Mouse (Mus musculus) hindbrain, embryonic 14.5 days (tissue): ENCODE results near the gene Dhx33. TPM values are rescaled to one million over a fixed set of nuclear protein-coding genes. Genes with fewer than 3 reads are reported as not detected.

Experiments used
- ATAC-seq: fragments of 200-750 bp; cut with Nextera tagmentation; 2 replicates; pipeline ENCODE4 v1.8.0; 2017; ENCODE audit warnings: moderate number of reproducible peaks, mild to moderate bottlenecking, moderate TSS enrichment, moderate library complexity; ENCODE audit not compliant: low FRiP score
- DNase-seq: peaks from one replicate; pipeline ENCODE4 v3.0.0-alpha.2; 2015; ENCODE audit warnings: low spot score
- H3K27ac ChIP-seq: fragments of 300-500 bp; sonication (generic); 2 replicates; pipeline ENCODE4 v1.5.1; 2014; ENCODE audit warnings: mild to moderate bottlenecking, moderate library complexity
- H3K27me3 ChIP-seq: fragments of 300-500 bp; sonication (generic); 2 replicates; pipeline ENCODE4 v1.6.1; 2014; ENCODE audit warnings: mild to moderate bottlenecking, low read length, mixed read lengths; ENCODE audit not compliant: control insufficient read depth, insufficient read depth
- H3K36me3 ChIP-seq: fragments of 300-500 bp; sonication (generic); replicated peaks from 2 replicates; pipeline ENCODE4 v1.6.1; 2014; ENCODE audit not compliant: control insufficient read depth, insufficient read depth
- H3K4me1 ChIP-seq: fragments of 300-500 bp; sonication (generic); replicated peaks from 2 replicates; pipeline ENCODE4 v1.6.1; 2014; ENCODE audit warnings: antibody characterized with exemption, low read length, mixed read lengths; ENCODE audit not compliant: control insufficient read depth, insufficient read depth
- H3K4me2 ChIP-seq: fragments of 300-500 bp; sonication (generic); replicated peaks from 2 replicates; pipeline ENCODE4 v1.6.1; 2014; ENCODE audit warnings: mild to moderate bottlenecking, moderate library complexity
- H3K4me3 ChIP-seq: fragments of 300-500 bp; sonication (generic); replicated peaks from 2 replicates; pipeline ENCODE4 v1.5.1; 2014; ENCODE audit warnings: mild to moderate bottlenecking, low read length
- H3K9ac ChIP-seq: fragments of 300-500 bp; sonication (generic); 2 replicates; pipeline ENCODE4 v1.6.1; 2014
- H3K9me3 ChIP-seq: fragments of 300-500 bp; sonication (generic); 2 replicates; pipeline ENCODE4 v1.6.1; 2016; ENCODE audit warnings: low read length; ENCODE audit not compliant: control insufficient read depth
- WGBS: fragments of 180-500 bp; shearing (Covaris S2); extraction: QIAGEN DNeasy Blood & Tissue Kit; methylation state at CpG from one replicate; pipeline ENCODE4 v1.1.7; 2014; 5-methylcytosine and 5-hydroxymethylcytosine counted together
- polyA plus RNA-seq: library from polyadenylated mRNA; unstranded; fragments of >200 nt; fragmentation: Nextera tagmentation; extraction: Ambion mirVana; gene quantifications from 2 replicates; pipeline ENCODE4 v1.2.1, GENCODE M21; 2014

Dhx33 gene
- polyA plus RNA-seq: 15.7 and 16.5 TPM in 2 replicates

GRCm38 (mm10) chr11:71004316-71004773 lies at the start of gene Dhx33:
TSS of gene Dhx33 (minus strand) at chr11:71004437.
- WGBS: 0% methylated on average over 35 of the region's 35 CpGs

GRCm38 (mm10) chr11:71052554-71052953 lies 48.3 kb upstream of the Dhx33 start:
- Histone ChIP-seq H3K9ac (no peak overlapping the region), H3K36me3 (no peaks in the 10 kb centered on the region), H3K9me3 (no peaks in the 10 kb centered on the region), H3K4me3 (no peak overlapping the region), H3K27me3 (no peaks in the 10 kb centered on the region), H3K4me2 (no peak overlapping the region), H3K27ac (no peak overlapping the region), H3K4me1 (no peaks in the 10 kb centered on the region)
- ATAC-seq (no peak), DNase-seq (peak; percentile 79)
- 3% methylated on average over 1 of the region's 1 CpGs for WGBS

More at GRCm38 (mm10) chr11:71004316-71004773, at the start of gene Dhx33:
- H3K9me3 ChIP-seq: no peaks in the 10 kb centered on the region
- H3K4me1 ChIP-seq: peaks cover 18% of the 10 kb centered on the region
- peak within 1 kb of the TSS; percentile 91 for H3K4me2 ChIP-seq
- H3K9ac ChIP-seq: peak within 1 kb of the TSS; percentile 72
- H3K27me3 ChIP-seq: no peaks in the 10 kb centered on the region
- peak; percentile 99 for ATAC-seq
- peak; percentile 98 for DNase-seq
- H3K4me3 ChIP-seq: peak within 1 kb of the TSS; percentile 75
- H3K27ac ChIP-seq: peak within 1 kb of the TSS; percentile 60
- peaks cover 38% of the 10 kb centered on the region for H3K36me3 ChIP-seq

- Histone ChIP-seq H3K4me3 (no peak overlapping the region), H3K27ac (no peak overlapping the region), H3K27me3 (no peaks in the 10 kb centered on the region), H3K4me2 (no peak overlapping the region), H3K9me3 (no peaks in the 10 kb centered on the region), H3K36me3 (no peaks in the 10 kb centered on the region), H3K4me1 (no peaks in the 10 kb centered on the region), H3K9ac (no peak overlapping the region)
- DNase-seq (no peak), ATAC-seq (no peak)
- WGBS: 96% methylated on average over 5 of the region's 5 CpGs
These were observed 35.5 kb upstream of the Dhx33 start for GRCm38 (mm10) chr11:71039526-71040298.

GRCm38 (mm10) chr11:71033163-71033761 lies 29.0 kb upstream of the Dhx33 start, which contains the start of gene 6330403K07Rik:
TSS of gene 6330403K07Rik (minus strand) at chr11:71033513.
- peak within 1 kb of the TSS; percentile 98 for H3K27ac ChIP-seq
- WGBS: 2% methylated on average over 31 of the region's 31 CpGs
- peak within 1 kb of the TSS; percentile 84 for H3K4me3 ChIP-seq
- H3K36me3 ChIP-seq: peaks cover 1% of the 10 kb centered on the region; the same call in 1 of the 2 replicates
- no peaks in the 10 kb centered on the region for H3K9me3 ChIP-seq
- H3K9ac ChIP-seq: peak within 1 kb of the TSS; percentile 99
- peak; percentile 94 for ATAC-seq
- no peaks in the 10 kb centered on the region for H3K27me3 ChIP-seq
- DNase-seq: peak; percentile 77
- peak within 1 kb of the TSS; percentile 85 for H3K4me2 ChIP-seq
- peaks cover 17% of the 10 kb centered on the region for H3K4me1 ChIP-seq

- peak overlapping the region; percentile 85 for H3K4me2 ChIP-seq
- H3K36me3 ChIP-seq: peaks cover 7% of the 10 kb centered on the region
- peak overlapping the region; percentile 99 for H3K9ac ChIP-seq
- H3K27me3 ChIP-seq: no peaks in the 10 kb centered on the region
- peak overlapping the region; percentile 98 for H3K27ac ChIP-seq
- peaks cover 17% of the 10 kb centered on the region for H3K4me1 ChIP-seq
- 3% methylated on average over 26 of the region's 26 CpGs for WGBS
- peak overlapping the region; percentile 84 for H3K4me3 ChIP-seq
- ATAC-seq: peak; percentile 31
- peak; percentile 64 for DNase-seq
- H3K9me3 ChIP-seq: no peaks in the 10 kb centered on the region
These were observed 28.4 kb upstream of the Dhx33 start for GRCm38 (mm10) chr11:71032491-71033162.

- DNase-seq (no peak), ATAC-seq (no peak)
- Histone ChIP-seq H3K4me1 (peaks cover 17% of the 10 kb centered on the region), H3K27me3 (no peaks in the 10 kb centered on the region), H3K4me3 (peak overlapping the region; percentile 84), H3K4me2 (peak overlapping the region; percentile 85), H3K9ac (peak overlapping the region; percentile 99), H3K36me3 (peaks cover 13% of the 10 kb centered on the region), H3K27ac (peak overlapping the region; percentile 98), H3K9me3 (no peaks in the 10 kb centered on the region)
- WGBS: 51% methylated on average over 7 of the region's 7 CpGs
These were observed 27.8 kb upstream of the Dhx33 start for GRCm38 (mm10) chr11:71032070-71032469.

- no peak for DNase-seq
- no peak overlapping the region for H3K4me2 ChIP-seq
- no peaks in the 10 kb centered on the region for H3K27me3 ChIP-seq
- H3K36me3 ChIP-seq: peaks cover 37% of the 10 kb centered on the region
- H3K4me1 ChIP-seq: peaks cover 17% of the 10 kb centered on the region
- H3K27ac ChIP-seq: no peak overlapping the region
- WGBS: 74% methylated on average over 3 of the region's 3 CpGs
- H3K9ac ChIP-seq: no peak overlapping the region
- H3K9me3 ChIP-seq: no peaks in the 10 kb centered on the region
- no peak for ATAC-seq
- no peak overlapping the region for H3K4me3 ChIP-seq
These were observed 25.3 kb upstream of the Dhx33 start for GRCm38 (mm10) chr11:71029403-71030118.

GRCm38 (mm10) chr11:71028280-71028679 lies 24.0 kb upstream of the Dhx33 start:
- DNase-seq (no peak), ATAC-seq (no peak)
- Histone ChIP-seq H3K4me3 (no peak overlapping the region), H3K27me3 (no peaks in the 10 kb centered on the region), H3K4me2 (no peak overlapping the region), H3K4me1 (peaks cover 17% of the 10 kb centered on the region), H3K9ac (no peak overlapping the region), H3K27ac (no peak overlapping the region), H3K9me3 (no peaks in the 10 kb centered on the region), H3K36me3 (peaks cover 37% of the 10 kb centered on the region)
- 69% methylated on average over 3 of the region's 3 CpGs for WGBS
